Mouse (Mus musculus) adrenal gland, postnatal 4 days (tissue): Measurements from ENCODE around the gene Cyb5d1. TPM values are rescaled to one million over a fixed set of nuclear protein-coding genes. Genes with fewer than 3 reads are reported as not detected.

Experiments used
- DNase-seq, 2 experiments: peaks; one replicate each; pipeline ENCODE4 v3.0.0; 2021 to 2022; ENCODE audit warnings: low spot score in 2 of 2, mixed read lengths in 2 of 2
- total RNA-seq, 2 experiments: library from RNA; stranded (reverse); gene quantifications; 2 replicates each; pipeline ENCODE4 v1.2.3; 2021

Cyb5d1 gene
- total RNA-seq, 2 experiments from 2014 or later: 42.0 to 44.3 TPM

- peak; percentile 86 to 88 for DNase-seq
These were observed 29.1 kb downstream of the Cyb5d1 start for GRCm38 (mm10) chr11:69366157-69366854.

- no peak for DNase-seq
These were observed 29.7 kb downstream of the Cyb5d1 start for GRCm38 (mm10) chr11:69365722-69366121.

- peak; percentile 87 to 95 for DNase-seq
These were observed 30.5 kb downstream of the Cyb5d1 start for GRCm38 (mm10) chr11:69364910-69365309.

GRCm38 (mm10) chr11:69364376-69364775, 31.1 kb downstream of the Cyb5d1 start:
- no peak for DNase-seq

- DNase-seq: no peak
These were observed 33.0 kb downstream of the Cyb5d1 start for GRCm38 (mm10) chr11:69362479-69362878.

- no peak for DNase-seq
These were observed 33.4 kb downstream of the Cyb5d1 start for GRCm38 (mm10) chr11:69362021-69362420.

GRCm38 (mm10) chr11:69357690-69358089, 37.7 kb downstream of the Cyb5d1 start:
- no peak for DNase-seq

GRCm38 (mm10) chr11:69356544-69356943, 38.9 kb downstream of the Cyb5d1 start:
- DNase-seq: no peak

- no peak for DNase-seq
These were observed 49.0 kb downstream of the Cyb5d1 start for GRCm38 (mm10) chr11:69346441-69346840.

Other genes with a start within 250 kb of the Cyb5d1 start
- not detected for gene Alox12b, start 238.6 kb downstream of the Cyb5d1 start, total RNA-seq
- under 1 TPM in 1 of 2 experiments, not detected in 1; 0.08 TPM for gene Alox8, start 197.8 kb downstream of the Cyb5d1 start, total RNA-seq
- not detected for gene Gucy2e, start 158.6 kb downstream of the Cyb5d1 start, total RNA-seq
- 10 to 100 TPM; 17.4 to 17.8 TPM for gene Cntrob, start 71.9 kb downstream of the Cyb5d1 start, total RNA-seq
- 10 to 100 TPM; 80.3 to 82.5 TPM for gene Trappc1, start 71.7 kb downstream of the Cyb5d1 start, total RNA-seq
- gene Kcnab3, start 69.4 kb downstream of the Cyb5d1 start, total RNA-seq: 10 to 100 TPM in 1 of 2 experiments, 1 to 10 TPM in 1; 9.7 to 10.4 TPM
- 10 to 100 TPM in 1 of 2 experiments, 1 to 10 TPM in 1; 9.4 to 10.6 TPM for gene Rnf227, start 55.2 kb downstream of the Cyb5d1 start, total RNA-seq
- 100 to 1,000 TPM; 164 to 190 TPM for gene Chd3, start 26.2 kb downstream of the Cyb5d1 start, total RNA-seq
- gene Naa38, start 144 bp downstream of the Cyb5d1 start, total RNA-seq: 100 to 1,000 TPM; 118 to 129 TPM
- 10 to 100 TPM; 23.4 to 27.2 TPM for gene Tmem88, start 2.6 kb upstream of the Cyb5d1 start, total RNA-seq
- 10 to 100 TPM; 48.7 to 52.5 TPM for gene Kdm6b, start 18.0 kb upstream of the Cyb5d1 start, total RNA-seq
- gene Dnah2, start 153.5 kb upstream of the Cyb5d1 start, total RNA-seq: 1 to 10 TPM; 1.1 to 1.7 TPM
- gene Efnb3, start 164.6 kb upstream of the Cyb5d1 start, total RNA-seq: 1 to 10 TPM; 9.4 to 9.6 TPM
- gene Wrap53, start 184.6 kb upstream of the Cyb5d1 start, total RNA-seq: 10 to 100 TPM; 13.0 to 13.1 TPM
- 100 to 1,000 TPM in 1 of 2 experiments, 10 to 100 TPM in 1; 92.4 to 101 TPM for gene Trp53, start 184.7 kb upstream of the Cyb5d1 start, total RNA-seq
- gene Atp1b2, start 210.3 kb upstream of the Cyb5d1 start, total RNA-seq: 10 to 100 TPM; 74.6 to 83.4 TPM
- under 1 TPM in 1 of 2 experiments, not detected in 1; 0.59 TPM for gene Shbg, start 222.3 kb upstream of the Cyb5d1 start, total RNA-seq
- 10 to 100 TPM; 18.3 to 20.9 TPM for gene Sat2, start 226.4 kb upstream of the Cyb5d1 start, total RNA-seq
- gene Fxr2, start 237.4 kb upstream of the Cyb5d1 start, total RNA-seq: 100 to 1,000 TPM in 1 of 2 experiments, 10 to 100 TPM in 1; 89.3 to 111 TPM